Mouse (Mus musculus) intestine, postnatal 0 days (tissue): Measurements from ENCODE around the gene Card19. TPM values are rescaled to one million over a fixed set of nuclear protein-coding genes. Genes with fewer than 3 reads are reported as not detected.

ENCODE experiments used
- ATAC-seq: fragments of 200-750 bp; cut with Nextera tagmentation; 2 replicates; pipeline ENCODE4 v1.8.0; 2017; ENCODE audit warnings: mild to moderate bottlenecking, moderate TSS enrichment, moderate library complexity
- H3K27ac ChIP-seq: fragments of 300-500 bp; sonication (generic); 2 replicates; pipeline ENCODE4 v1.5.1; 2014; ENCODE audit warnings: mild to moderate bottlenecking, low read depth, low read length, moderate library complexity
- H3K27me3 ChIP-seq: fragments of 300-500 bp; sonication (generic); replicated peaks from 2 replicates; pipeline ENCODE4 v1.6.1; 2014; ENCODE audit warnings: low read length, mixed read lengths; ENCODE audit not compliant: control insufficient read depth, insufficient read depth
- H3K36me3 ChIP-seq: fragments of 300-500 bp; sonication (generic); 2 replicates; pipeline ENCODE4 v1.6.1; 2014; ENCODE audit warnings: mild to moderate bottlenecking, moderate library complexity; ENCODE audit not compliant: control insufficient read depth, insufficient read depth
- H3K4me1 ChIP-seq: fragments of 300-500 bp; sonication (generic); replicated peaks from 2 replicates; pipeline ENCODE4 v1.6.1; 2014; ENCODE audit warnings: antibody characterized with exemption, low read length, mixed read lengths; ENCODE audit not compliant: control insufficient read depth, insufficient read depth
- H3K4me2 ChIP-seq: fragments of 300-500 bp; sonication (generic); replicated peaks from 2 replicates; pipeline ENCODE4 v1.6.1; 2014; ENCODE audit warnings: low read depth, mild to moderate bottlenecking, moderate library complexity
- H3K4me3 ChIP-seq: fragments of 300-500 bp; sonication (generic); 2 replicates; pipeline ENCODE4 v1.5.1; 2014; ENCODE audit warnings: low read depth, low read length
- H3K9ac ChIP-seq: fragments of 300-500 bp; sonication (generic); 2 replicates; pipeline ENCODE4 v1.6.1; 2014; ENCODE audit warnings: mild to moderate bottlenecking, low read depth, low read length
- H3K9me3 ChIP-seq: fragments of 300-500 bp; sonication (generic); 2 replicates; pipeline ENCODE4 v1.6.1; 2016; ENCODE audit warnings: mixed run types; ENCODE audit not compliant: control insufficient read depth
- CTCF ChIP-seq: sonication (generic); IDR thresholded peaks from 2 replicates; pipeline ENCODE4 v1.5.1; 2016; ENCODE audit warnings: low read depth, mild to moderate bottlenecking, control low read depth, antibody characterized with exemption, moderate library complexity
- WGBS: fragments of 180-500 bp; shearing (Covaris S2); extraction: QIAGEN DNeasy Blood & Tissue Kit; methylation state at CpG from one replicate; pipeline ENCODE4 v1.1.7; 2014; 5-methylcytosine and 5-hydroxymethylcytosine counted together
- polyA plus RNA-seq: library from polyadenylated mRNA; unstranded; fragments of >200 nt; fragmentation: Nextera tagmentation; extraction: Ambion mirVana; gene quantifications from 2 replicates; pipeline ENCODE4 v1.2.1, GENCODE M21; 2015

Card19 gene
- polyA plus RNA-seq, 1 experiment from 2014 or later = 117 TPM

- no peak overlapping the region for H3K4me2 ChIP-seq
- H3K27me3 ChIP-seq = no peaks in the 10 kb centered on the region
- no peak for ATAC-seq
- no peaks in the 10 kb centered on the region for H3K36me3 ChIP-seq
- H3K9me3 ChIP-seq = no peaks in the 10 kb centered on the region
- no peaks in the 10 kb centered on the region; the same call in 1 of the 2 replicates for H3K4me1 ChIP-seq
- 62% methylated on average over 10 of the region's 10 CpGs for WGBS
- H3K27ac ChIP-seq = no peak overlapping the region
- no peak for TF ChIP-seq CTCF
- H3K4me3 ChIP-seq = no peak overlapping the region
- H3K9ac ChIP-seq = no peak overlapping the region
Measured at GRCm38 (mm10) chr13:49158040-49158713, 57.7 kb downstream of the Card19 start.

- no peaks in the 10 kb centered on the region for H3K36me3 ChIP-seq
- H3K9ac ChIP-seq = no peak overlapping the region
- no peak overlapping the region for H3K27ac ChIP-seq
- TF ChIP-seq CTCF = peak; percentile 59
- no peak overlapping the region for H3K4me2 ChIP-seq
- no peaks in the 10 kb centered on the region for H3K9me3 ChIP-seq
- H3K4me1 ChIP-seq = no peaks in the 10 kb centered on the region
- no peak overlapping the region for H3K4me3 ChIP-seq
- WGBS = 81% methylated on average over 4 of the region's 4 CpGs
- ATAC-seq = no peak
- H3K27me3 ChIP-seq = no peaks in the 10 kb centered on the region
Measured at GRCm38 (mm10) chr13:49156645-49157044, 59.2 kb downstream of the Card19 start.

GRCm38 (mm10) chr13:49154621-49155020 is 61.2 kb downstream of the Card19 start:
- no peak overlapping the region for H3K4me3 ChIP-seq
- ATAC-seq = no peak
- TF ChIP-seq CTCF = no peak
- H3K9me3 ChIP-seq = no peaks in the 10 kb centered on the region
- H3K36me3 ChIP-seq = no peaks in the 10 kb centered on the region
- no peak overlapping the region for H3K27ac ChIP-seq
- 55% methylated on average over 7 of the region's 7 CpGs for WGBS
- H3K9ac ChIP-seq = no peak overlapping the region
- no peak overlapping the region for H3K4me2 ChIP-seq
- H3K4me1 ChIP-seq = no peaks in the 10 kb centered on the region
- no peaks in the 10 kb centered on the region for H3K27me3 ChIP-seq

GRCm38 (mm10) chr13:49154028-49154427 is 61.8 kb downstream of the Card19 start:
- TF ChIP-seq CTCF = no peak
- no peak for ATAC-seq
- Histone ChIP-seq H3K36me3 (no peaks in the 10 kb centered on the region), H3K4me1 (no peaks in the 10 kb centered on the region), H3K9me3 (no peaks in the 10 kb centered on the region), H3K4me3 (no peak overlapping the region), H3K4me2 (no peak overlapping the region), H3K27ac (no peak overlapping the region), H3K9ac (no peak overlapping the region), H3K27me3 (no peaks in the 10 kb centered on the region)
- WGBS = 38% methylated on average over 10 of the region's 10 CpGs

Other genes starting within 250 kb of the Card19 start
- 24.2 and 25.9 TPM in 2 replicates for gene Fam120a, start 248.0 kb downstream of the Card19 start, polyA plus RNA-seq
- gene Wnk2, start 68.0 kb downstream of the Card19 start, polyA plus RNA-seq = 1.7 and 2.3 TPM in 2 replicates
- gene Ninj1, start 28.6 kb downstream of the Card19 start, polyA plus RNA-seq = 108 and 111 TPM in 2 replicates
- gene Susd3, start 32.7 kb upstream of the Card19 start, polyA plus RNA-seq = 0.65 and 1.3 TPM in 2 replicates
- gene Fgd3, start 104.3 kb upstream of the Card19 start, polyA plus RNA-seq = 0.60 and 0.61 TPM in 2 replicates
- 8.9 and 9.3 TPM in 2 replicates for gene Bicd2, start 125.5 kb upstream of the Card19 start, polyA plus RNA-seq
- 10.4 and 11.5 TPM in 2 replicates for gene Ippk, start 205.2 kb upstream of the Card19 start, polyA plus RNA-seq